Mouse (Mus musculus): Measurements from ENCODE around the gene Mogs.

- no peak for TF ChIP-seq CTCF (IDR thresholded peaks at IDR 0.05; ENCODE audit: low read depth, low read length)
- TF ChIP-seq POLR2AphosphoS5 (IDR thresholded peaks at IDR 0.05; ENCODE audit: insufficient replicate concordance, low read depth, low read length) = no peak
- no peak for TF ChIP-seq GATA1 (IDR thresholded peaks at IDR 0.05; ENCODE audit: borderline replicate concordance, low read length)
These were observed 14.0 kb upstream of the Mogs start, which contains the start of the genes Ccdc142 and Gm42688 for GRCm38 (mm10) chr6:83101316-83101687.
